Mouse (Mus musculus): ENCODE data around the gene Mettl18. TPM values are rescaled to one million over a fixed set of nuclear protein-coding genes. Genes with fewer than 3 reads are reported as not detected.

Mettl18 gene
- total RNA-seq, 2 experiments from 2014 or later, result 4.5 to 4.9 TPM

DNA sequence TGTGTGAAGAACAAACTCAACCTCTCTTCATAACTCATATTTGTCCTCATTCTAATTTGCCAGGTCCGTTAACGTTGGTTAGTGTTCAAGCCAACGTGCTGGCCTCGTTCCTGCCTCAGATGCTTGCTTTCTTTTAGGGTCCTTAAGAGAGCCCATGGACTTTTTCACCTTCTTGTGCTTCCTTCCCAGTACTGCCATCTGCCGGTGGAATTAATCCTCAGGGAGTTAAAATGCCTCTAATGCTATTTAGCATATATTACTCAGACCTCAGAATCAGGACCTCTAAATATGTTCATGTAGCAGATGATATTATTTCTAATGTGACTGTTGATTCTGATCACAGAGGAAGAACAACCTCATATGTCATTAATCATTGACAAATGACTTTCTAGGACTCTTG lies 32.7 kb downstream of the Mettl18 start:
- DNase-seq (ENCODE audit: low spot score in 2 of 2), result peak in 1 of 2 experiments; percentile 9
- intact Hi-C loops (cut with DNase I), result no loop called here

DNA sequence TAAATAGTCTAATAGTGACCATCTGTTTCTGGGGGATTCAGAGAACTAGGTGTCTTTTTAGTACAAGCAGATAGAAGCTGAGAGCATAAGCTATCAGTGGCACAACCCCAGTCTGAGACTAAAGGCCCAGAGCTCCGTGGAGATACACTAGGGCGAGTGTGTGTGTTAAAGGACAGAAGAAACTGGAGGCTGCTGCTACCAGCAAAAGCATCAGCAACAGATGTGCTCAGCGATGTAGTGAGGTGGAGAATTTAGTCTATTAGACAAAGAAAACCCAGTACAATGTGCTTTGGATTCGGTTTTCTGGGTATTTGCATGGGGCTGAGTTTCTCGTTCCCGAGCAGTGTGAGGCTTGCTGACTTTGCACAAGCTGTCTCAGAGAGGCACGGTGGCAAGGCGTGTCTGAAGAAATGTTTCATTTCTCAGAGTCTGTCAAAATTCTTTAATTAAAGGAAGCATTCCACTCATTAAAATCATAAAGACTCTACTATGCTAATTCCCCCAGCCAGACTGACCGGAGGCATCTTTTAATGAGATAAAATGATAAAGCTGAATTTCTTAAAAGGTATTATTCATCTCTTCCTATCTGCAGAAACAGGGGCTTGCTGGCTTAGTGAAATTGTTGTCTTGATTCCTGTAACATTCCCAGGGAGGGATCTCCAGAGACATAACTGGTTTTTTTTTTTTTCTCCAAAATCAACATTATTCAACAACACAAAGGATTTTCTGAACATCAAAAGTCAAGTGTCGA lies 45.9 kb downstream of the Mettl18 start:
- intact Hi-C loops (cut with DNase I), result no loop called here
- DNase-seq (ENCODE audit: low spot score in 2 of 2), result no peak

DNA sequence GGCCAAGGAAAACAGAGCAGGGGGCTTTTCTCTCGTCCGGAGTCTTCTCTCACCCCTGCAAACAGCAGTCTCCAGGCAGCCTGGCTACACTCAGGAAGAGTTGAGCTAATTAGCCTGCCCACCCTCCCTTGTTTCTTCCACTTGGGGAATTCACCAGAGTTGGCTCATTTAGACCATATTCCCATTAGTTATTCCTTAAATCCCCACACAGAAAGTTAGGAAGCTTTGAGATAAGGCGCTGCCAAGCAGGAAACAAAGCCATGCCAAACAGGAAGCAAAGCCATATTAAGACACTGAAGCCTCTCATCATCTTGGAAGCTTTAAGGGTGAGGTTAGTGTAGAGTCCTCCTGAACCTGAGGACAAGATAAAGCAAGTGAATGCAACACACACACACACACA lies 48.9 kb downstream of the Mettl18 start:
- no peak for DNase-seq (ENCODE audit: low spot score in 2 of 2)
- intact Hi-C loops (cut with DNase I), result no loop called here

Other genes with a start within 250 kb of the Mettl18 start
- gene Kifap3, start 215.3 kb upstream of the Mettl18 start, total RNA-seq (2021), result 100 to 1,000 TPM; 225 to 241 TPM
- 10 to 100 TPM; 20.9 to 25.0 TPM for gene Scyl3, start 65.8 kb upstream of the Mettl18 start, total RNA-seq (2021)
- gene BC055324, start 93 bp upstream of the Mettl18 start, total RNA-seq (2021), result 1 to 10 TPM; 1.2 to 1.4 TPM
- under 1 TPM; 0.15 TPM for gene Sele, start 53.3 kb downstream of the Mettl18 start, total RNA-seq (2021)
- not detected for gene Sell, start 67.1 kb downstream of the Mettl18 start, total RNA-seq (2021)
- not detected for gene Selp, start 120.4 kb downstream of the Mettl18 start, total RNA-seq (2021)
- under 1 TPM; 0.66 to 0.87 TPM for gene F5, start 156.9 kb downstream of the Mettl18 start, total RNA-seq (2021)

Measured in left cerebral cortex, postnatal 14 days (tissue).